Comparison of ENCODE assay signal across 8 mouse cellular contexts in the genomic region with DNA sequence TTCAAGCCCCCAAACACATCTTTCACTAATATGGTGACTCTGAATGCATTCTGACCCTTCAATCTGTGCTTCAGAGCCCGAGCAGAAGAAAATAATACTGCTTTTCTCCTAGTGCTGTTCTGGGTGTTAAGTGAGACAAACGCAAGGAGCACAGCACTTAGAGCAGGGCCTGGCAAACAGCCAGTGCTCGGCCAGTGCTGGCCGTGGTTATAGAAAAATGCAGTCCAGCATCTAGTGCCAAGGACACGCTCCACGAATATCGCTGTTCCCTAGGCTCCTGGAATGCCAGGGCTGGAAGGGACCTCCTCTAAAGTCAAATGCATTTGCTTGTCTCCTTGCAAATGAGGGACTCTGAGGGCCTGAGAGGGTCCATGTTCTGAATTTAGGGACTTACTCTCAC.
DNase-seq lines count a peak whose midpoint lies in the region; ATAC-seq and TF ChIP-seq lines count a peak whose summit lies in the region.

No protein-coding gene starts in this region.

- 39% methylated on average over 7 of the region's 7 CpGs for WGBS in midbrain, embryonic 14.5 days
- WGBS in midbrain, embryonic 11.5 days = 79% methylated on average over 7 of the region's 7 CpGs
- WGBS in hindbrain, embryonic 16.5 days = 15% methylated on average over 7 of the region's 7 CpGs
- WGBS in midbrain, embryonic 15.5 days = 40% methylated on average over 7 of the region's 7 CpGs
- 92% methylated on average over 7 of the region's 7 CpGs for WGBS in thymus, adult 2 months

- no peak overlapping the region for H3K27ac ChIP-seq in midbrain, embryonic 14.5 days (replicated peaks; ENCODE audit: low read depth, low read length)
- no peak overlapping the region for H3K27ac ChIP-seq in midbrain, embryonic 11.5 days (ENCODE audit: low read depth, low read length)
- H3K27ac ChIP-seq in hindbrain, embryonic 16.5 days (ENCODE audit: low read depth, low read length) = no peak overlapping the region
- H3K27ac ChIP-seq in midbrain, embryonic 15.5 days = no peak overlapping the region
- no peak overlapping the region for H3K27ac ChIP-seq in thymus, adult 2 months (ENCODE audit: control insufficient read depth, insufficient read depth, low read length)

- H3K4me3 ChIP-seq in midbrain, embryonic 14.5 days (replicated peaks; ENCODE audit: low read depth, low read length) = no peak overlapping the region
- no peak overlapping the region for H3K4me3 ChIP-seq in midbrain, embryonic 11.5 days (ENCODE audit: low read depth, low read length)
- H3K4me3 ChIP-seq in hindbrain, embryonic 16.5 days (ENCODE audit: low read length) = no peak overlapping the region
- H3K4me3 ChIP-seq in midbrain, embryonic 15.5 days = no peak overlapping the region
- no peak overlapping the region for H3K4me3 ChIP-seq in thymus, adult 2 months (ENCODE audit: control insufficient read depth, insufficient read depth, low read length)

- ATAC-seq in midbrain, embryonic 14.5 days (ENCODE audit: low FRiP score, low TSS enrichment) = 0 out of 2 replicates have a peak, but pooled peaks have one; percentile 24
- ATAC-seq in midbrain, embryonic 11.5 days (ENCODE audit: low FRiP score) = no peak
- ATAC-seq in hindbrain, embryonic 16.5 days = peak; percentile 65
- peak; percentile 51; the same call in 1 of the 2 replicates for ATAC-seq in midbrain, embryonic 15.5 days (replicated peaks)
- ATAC-seq in inflammation-experienced regulatory T-cells, adult 6 months = no peak
- no peak for ATAC-seq in granulocyte monocyte progenitor cell, adult 5-6 weeks (replicated peaks; ENCODE audit: poor library complexity, severe bottlenecking)

- TF ChIP-seq CTCF in thymus, adult 2 months (IDR thresholded peaks at IDR 0.05; ENCODE audit: borderline replicate concordance, control insufficient read depth, extremely low read depth, insufficient read depth, low read length, poor library complexity) = no peak

- H3K4me1 ChIP-seq in midbrain, embryonic 14.5 days (ENCODE audit: control insufficient read depth, insufficient read depth, low read length) = peaks cover 15% of the 10 kb centered on the region
- H3K4me1 ChIP-seq in midbrain, embryonic 11.5 days (ENCODE audit: control insufficient read depth, insufficient read depth, low read length) = peaks cover 4% of the 10 kb centered on the region
- peaks cover 17% of the 10 kb centered on the region for H3K4me1 ChIP-seq in hindbrain, embryonic 16.5 days (ENCODE audit: control insufficient read depth, insufficient read depth, low read depth, low read length)
- H3K4me1 ChIP-seq in midbrain, embryonic 15.5 days = peaks cover 14% of the 10 kb centered on the region; the same call in 1 of the 2 replicates
- H3K4me1 ChIP-seq in thymus, adult 2 months (replicated peaks; ENCODE audit: control insufficient read depth, insufficient read depth, low read length) = no peaks in the 10 kb centered on the region

- no peak for TF ChIP-seq POLR2A in thymus, adult 2 months (IDR thresholded peaks at IDR 0.05; ENCODE audit: control insufficient read depth, extremely low read depth, insufficient read depth, low read length, poor library complexity)

- no peaks in the 10 kb centered on the region for H3K36me3 ChIP-seq in midbrain, embryonic 14.5 days (ENCODE audit: control insufficient read depth, insufficient read depth, low read length)
- no peaks in the 10 kb centered on the region for H3K36me3 ChIP-seq in midbrain, embryonic 11.5 days (ENCODE audit: control insufficient read depth, insufficient read depth, low read length)
- H3K36me3 ChIP-seq in hindbrain, embryonic 16.5 days (ENCODE audit: control insufficient read depth, insufficient read depth, low read length) = no peaks in the 10 kb centered on the region
- H3K36me3 ChIP-seq in midbrain, embryonic 15.5 days (replicated peaks) = no peaks in the 10 kb centered on the region
- H3K36me3 ChIP-seq in thymus, adult 2 months (ENCODE audit: control insufficient read depth, insufficient read depth, low read length) = no peaks in the 10 kb centered on the region

- H3K9me3 ChIP-seq in midbrain, embryonic 14.5 days (ENCODE audit: control insufficient read depth, low read length) = no peaks in the 10 kb centered on the region
- no peaks in the 10 kb centered on the region for H3K9me3 ChIP-seq in midbrain, embryonic 11.5 days (ENCODE audit: control insufficient read depth, low read length)
- H3K9me3 ChIP-seq in hindbrain, embryonic 16.5 days (ENCODE audit: control insufficient read depth, low read length) = no peaks in the 10 kb centered on the region
- no peaks in the 10 kb centered on the region for H3K9me3 ChIP-seq in midbrain, embryonic 15.5 days

- H3K9ac ChIP-seq in midbrain, embryonic 14.5 days (replicated peaks; ENCODE audit: low read length) = no peak overlapping the region
- H3K9ac ChIP-seq in midbrain, embryonic 11.5 days (ENCODE audit: low read length) = no peak overlapping the region
- H3K9ac ChIP-seq in hindbrain, embryonic 16.5 days (ENCODE audit: low read depth, low read length) = no peak overlapping the region
- no peak overlapping the region for H3K9ac ChIP-seq in midbrain, embryonic 15.5 days

- H3K27me3 ChIP-seq in midbrain, embryonic 14.5 days (ENCODE audit: control insufficient read depth, insufficient read depth, low read length) = no peaks in the 10 kb centered on the region
- no peaks in the 10 kb centered on the region for H3K27me3 ChIP-seq in midbrain, embryonic 11.5 days (ENCODE audit: control insufficient read depth, insufficient read depth, low read length)
- no peaks in the 10 kb centered on the region for H3K27me3 ChIP-seq in hindbrain, embryonic 16.5 days (replicated peaks; ENCODE audit: control insufficient read depth, insufficient read depth, low read length)
- no peaks in the 10 kb centered on the region for H3K27me3 ChIP-seq in midbrain, embryonic 15.5 days (replicated peaks)
- H3K27me3 ChIP-seq in thymus, adult 2 months (ENCODE audit: control insufficient read depth, insufficient read depth, low read length) = no peaks in the 10 kb centered on the region

- DNase-seq in midbrain, embryonic 14.5 days = peak; percentile 70
- DNase-seq in midbrain, embryonic 11.5 days (ENCODE audit: low spot score, missing footprints) = no peak
- peak; percentile 58 to 61 for DNase-seq in cerebellum, postnatal 36 days
- DNase-seq in thymus, adult 2 months = no peak

- no peak overlapping the region for H3K4me2 ChIP-seq in midbrain, embryonic 14.5 days (ENCODE audit: low read length)
- no peak overlapping the region for H3K4me2 ChIP-seq in midbrain, embryonic 11.5 days
- no peak overlapping the region for H3K4me2 ChIP-seq in hindbrain, embryonic 16.5 days (ENCODE audit: low read length)
- no peak overlapping the region for H3K4me2 ChIP-seq in midbrain, embryonic 15.5 days

Comparison
In these comparisons a context has a peak if more than half of its experiments do, and no peak if none do; other contexts are left out.
1. ATAC-seq: peak in midbrain, embryonic 14.5 days (single experiment), hindbrain, embryonic 16.5 days (single experiment) and midbrain, embryonic 15.5 days (single experiment); none in midbrain, embryonic 11.5 days (single experiment), inflammation-experienced regulatory T-cells, adult 6 months (single experiment) and granulocyte monocyte progenitor cell, adult 5-6 weeks (single experiment).
2. DNase-seq: peak in midbrain, embryonic 14.5 days (single experiment) and cerebellum, postnatal 36 days (2 of 2); none in midbrain, embryonic 11.5 days (single experiment) and thymus, adult 2 months (single experiment).